Comparison of ENCODE assay signal across 16 mouse cellular contexts in genomic region chr12:51734605-51735211, GRCm38 (mm10). TPM values are rescaled to one million over a fixed set of nuclear protein-coding genes. Genes with fewer than 3 reads are reported as not detected.
DNase-seq lines count a peak whose midpoint lies in the region; ATAC-seq and TF ChIP-seq lines count a peak whose summit lies in the region.
"Had no signal": no experiment of that assay in that cellular context is flagged by ENCODE, and none has a peak within 500 bp of the region (broad histone marks: within the 10 kb centered on the region; RNA-seq: fewer than 3 reads in every experiment).

No protein-coding gene starts in this region.

- H3K9me3 ChIP-seq in kidney, embryonic 16.5 days (ENCODE audit: low read length), result no peaks in the 10 kb centered on the region
- H3K9me3 ChIP-seq: embryonic facial prominence, embryonic 12.5 days; G1E had no signal

- H3K4me2 ChIP-seq in kidney, embryonic 16.5 days (replicated peaks; ENCODE audit: low read depth, low read length), result no peak overlapping the region
- H3K4me2 ChIP-seq: embryonic facial prominence, embryonic 12.5 days had no signal

- H3K4me3 ChIP-seq in kidney, embryonic 16.5 days (ENCODE audit: low read length), result no peak overlapping the region
- no peak overlapping the region for H3K4me3 ChIP-seq in embryonic fibroblast, embryonic 13.5 days (ENCODE audit: insufficient read depth, low read length)
- H3K4me3 ChIP-seq: embryonic facial prominence, embryonic 12.5 days; layer of hippocampus, adult 2 months had no signal

- no peaks in the 10 kb centered on the region for H3K27me3 ChIP-seq in kidney, embryonic 16.5 days (ENCODE audit: insufficient read depth, low read length)
- H3K27me3 ChIP-seq: embryonic facial prominence, embryonic 12.5 days had no signal

- DNase-seq in kidney, adult 18-20 months, result no peak
- peak; percentile 86 for DNase-seq in NIH3T3 (ENCODE audit: low read depth)
- peak; percentile 31 for DNase-seq in lung, postnatal 36 days
- DNase-seq in adrenal gland, postnatal 25 days, result no peak
- DNase-seq in embryo, embryonic 11 days, result no peak
- no peak for DNase-seq in neural tube, embryonic 10.5 days (ENCODE audit: extremely low spot score, low spot score)
- DNase-seq: cerebellum, adult 9-11 months; forebrain, postnatal 0 days; right cerebral cortex, postnatal 4 days had no signal

- no peak for ATAC-seq in kidney, embryonic 16.5 days (ENCODE audit: low FRiP score, low TSS enrichment)
- ATAC-seq: forebrain, postnatal 0 days; inflammation-experienced regulatory T-cells, adult 6 months had no signal

- H3K4me1 ChIP-seq in kidney, embryonic 16.5 days (ENCODE audit: insufficient read depth, low read length), result peaks cover 20% of the 10 kb centered on the region
- H3K4me1 ChIP-seq in embryonic fibroblast, embryonic 13.5 days (ENCODE audit: control insufficient read depth, insufficient read depth, low read length), result peaks cover 19% of the 10 kb centered on the region
- H3K4me1 ChIP-seq: embryonic facial prominence, embryonic 12.5 days had no signal

- peak overlapping the region; percentile 77; the same call in 1 of the 2 replicates for H3K27ac ChIP-seq in kidney, embryonic 16.5 days (ENCODE audit: low read length)
- H3K27ac ChIP-seq in embryonic fibroblast, embryonic 13.5 days (ENCODE audit: insufficient read depth, low read length), result peak overlapping the region; percentile 97
- H3K27ac ChIP-seq: embryonic facial prominence, embryonic 12.5 days; layer of hippocampus, adult 2 months; macrophage had no signal

- WGBS in kidney, embryonic 16.5 days, result 81% methylated on average over 14 of the region's 14 CpGs

- peaks cover 6% of the 10 kb centered on the region; the same call in 1 of the 2 replicates for H3K36me3 ChIP-seq in kidney, embryonic 16.5 days (ENCODE audit: insufficient read depth, low read length)

- TF ChIP-seq CTCF in embryonic fibroblast, embryonic 13.5 days (IDR thresholded peaks at IDR 0.05; ENCODE audit: borderline replicate concordance, insufficient read depth, low read length), result no peak

- no peak overlapping the region for H3K9ac ChIP-seq in kidney, embryonic 16.5 days (replicated peaks; ENCODE audit: low read length)
- H3K9ac ChIP-seq: embryonic facial prominence, embryonic 12.5 days; forebrain, postnatal 0 days had no signal

- TF ChIP-seq POLR2A in embryonic fibroblast, embryonic 13.5 days (IDR thresholded peaks at IDR 0.05; ENCODE audit: low read depth, low read length), result no peak

RNA-seq across cellular contexts. Expression of gene Strn3, which starts 43.0 kb away (rescaled TPM):
- 38.5 and 41.8 TPM in 2 replicates for polyA plus RNA-seq in kidney, embryonic 16.5 days (2015; fragmentation: Nextera tagmentation; extraction: Ambion mirVana)
- polyA plus RNA-seq in embryonic fibroblast, embryonic 13.5 days (2011; ENCODE audit: insufficient read length, low read depth, missing spikeins), result 120 and 129 TPM in 2 replicates
- 85.1 and 89.3 TPM in 2 replicates for total RNA-seq in adrenal gland, postnatal 25 days (2021)

RNA-seq across cellular contexts. Expression of gene Ap4s1, which starts 43.9 kb away (rescaled TPM):
- 28.3 and 30.0 TPM in 2 replicates for polyA plus RNA-seq in kidney, embryonic 16.5 days (2015; fragmentation: Nextera tagmentation; extraction: Ambion mirVana)
- 11.5 and 16.5 TPM in 2 replicates for polyA plus RNA-seq in embryonic fibroblast, embryonic 13.5 days (2011; ENCODE audit: insufficient read length, low read depth, missing spikeins)
- total RNA-seq in adrenal gland, postnatal 25 days (2021), result 18.3 and 25.8 TPM in 2 replicates

Comparison
In these comparisons a context has a peak if more than half of its experiments do, and no peak if none do; other contexts are left out.
1. DNase-seq: peak in NIH3T3 (single experiment) and lung, postnatal 36 days (single experiment); none in kidney, adult 18-20 months (single experiment), adrenal gland, postnatal 25 days (single experiment), embryo, embryonic 11 days (single experiment) and neural tube, embryonic 10.5 days (single experiment).